ENCODE assay signal across 26 mouse cellular contexts in genomic region chr17:12606634-12607033, GRCm38 (mm10). TPM values are rescaled to one million over a fixed set of nuclear protein-coding genes. Genes with fewer than 3 reads are reported as not detected.
DNase-seq lines count a peak whose midpoint lies in the region; ATAC-seq and TF ChIP-seq lines count a peak whose summit lies in the region.
"Had no signal": no experiment of that assay in that cellular context is flagged by ENCODE, and none has a peak within 500 bp of the region (broad histone marks: within the 10 kb centered on the region; RNA-seq: fewer than 3 reads in every experiment).

No protein-coding gene starts in this region.

- no peak for ATAC-seq in kidney, postnatal 0 days (replicated peaks; ENCODE audit: low FRiP score, low read depth)
- no peak for ATAC-seq in kidney, embryonic 14.5 days (ENCODE audit: low FRiP score, low TSS enrichment)
- ATAC-seq in megakaryocyte progenitor cell, adult 5-6 weeks (replicated peaks; ENCODE audit: poor library complexity): peak; percentile 66
- ATAC-seq: intestine, embryonic 16.5 days had no signal

- H3K36me3 ChIP-seq in kidney, postnatal 0 days (ENCODE audit: insufficient read depth, low read length): no peaks in the 10 kb centered on the region
- H3K36me3 ChIP-seq in kidney, embryonic 14.5 days (ENCODE audit: control insufficient read depth, insufficient read depth, low read length): no peaks in the 10 kb centered on the region
- no peaks in the 10 kb centered on the region for H3K36me3 ChIP-seq in hindbrain, embryonic 10.5 days
- H3K36me3 ChIP-seq: forebrain, embryonic 12.5 days; G1E; limb, embryonic 12.5 days; liver, embryonic 13.5 days; neural tube, embryonic 15.5 days had no signal

- no peaks in the 10 kb centered on the region for H3K4me1 ChIP-seq in kidney, postnatal 0 days (replicated peaks; ENCODE audit: insufficient read depth, low read length)
- no peaks in the 10 kb centered on the region for H3K4me1 ChIP-seq in kidney, embryonic 14.5 days (ENCODE audit: control insufficient read depth, insufficient read depth, low read length)
- H3K4me1 ChIP-seq in hindbrain, embryonic 10.5 days (replicated peaks): no peaks in the 10 kb centered on the region
- H3K4me1 ChIP-seq: forebrain, embryonic 12.5 days; limb, embryonic 12.5 days; liver, embryonic 13.5 days; neural tube, embryonic 15.5 days had no signal

- 26% methylated on average over 1 of the region's 1 CpGs for WGBS in kidney, postnatal 0 days
- WGBS in kidney, embryonic 14.5 days: 23% methylated on average over 1 of the region's 1 CpGs
- 70% methylated on average over 1 of the region's 1 CpGs for WGBS in hindbrain, embryonic 10.5 days

- H3K27ac ChIP-seq in kidney, postnatal 0 days: no peak overlapping the region
- H3K27ac ChIP-seq in kidney, embryonic 14.5 days (ENCODE audit: low read depth, low read length): no peak overlapping the region
- H3K27ac ChIP-seq in hindbrain, embryonic 10.5 days: no peak overlapping the region
- H3K27ac ChIP-seq: forebrain, embryonic 12.5 days; hindbrain, embryonic 14.5 days; limb, embryonic 12.5 days; liver, embryonic 13.5 days; neural tube, embryonic 15.5 days had no signal

- H3K9ac ChIP-seq in kidney, postnatal 0 days (ENCODE audit: low read depth, low read length): no peak overlapping the region
- H3K9ac ChIP-seq in kidney, embryonic 14.5 days (ENCODE audit: low read depth, low read length): no peak overlapping the region
- H3K9ac ChIP-seq: forebrain, embryonic 12.5 days; hindbrain, embryonic 14.5 days; limb, embryonic 12.5 days; liver, embryonic 13.5 days; neural tube, embryonic 15.5 days had no signal

- H3K4me3 ChIP-seq in kidney, postnatal 0 days (replicated peaks; ENCODE audit: low read depth, low read length): no peak overlapping the region
- H3K4me3 ChIP-seq in kidney, embryonic 14.5 days (ENCODE audit: low read length): no peak overlapping the region
- H3K4me3 ChIP-seq in hindbrain, embryonic 10.5 days: no peak overlapping the region
- H3K4me3 ChIP-seq: forebrain, embryonic 12.5 days; limb, embryonic 12.5 days; liver, embryonic 13.5 days; myocyte; neural tube, embryonic 15.5 days had no signal

- H3K9me3 ChIP-seq in kidney, postnatal 0 days (replicated peaks; ENCODE audit: low read length): no peaks in the 10 kb centered on the region
- H3K9me3 ChIP-seq in kidney, embryonic 14.5 days (ENCODE audit: control insufficient read depth, low read length): no peaks in the 10 kb centered on the region
- no peaks in the 10 kb centered on the region for H3K9me3 ChIP-seq in hindbrain, embryonic 10.5 days
- H3K9me3 ChIP-seq: forebrain, embryonic 12.5 days; G1E; limb, embryonic 12.5 days; liver, embryonic 13.5 days; neural tube, embryonic 15.5 days had no signal

- no peak overlapping the region for H3K4me2 ChIP-seq in kidney, postnatal 0 days (ENCODE audit: low read length)
- no peak overlapping the region for H3K4me2 ChIP-seq in kidney, embryonic 14.5 days (replicated peaks; ENCODE audit: low read depth, low read length)
- H3K4me2 ChIP-seq: forebrain, embryonic 12.5 days; heart, embryonic 11.5 days; hindbrain, embryonic 14.5 days; limb, embryonic 12.5 days; liver, embryonic 13.5 days; neural tube, embryonic 15.5 days had no signal

- DNase-seq in kidney, postnatal 0 days (ENCODE audit: low spot score): peak; percentile 25
- DNase-seq in 416B (ENCODE audit: low read depth): peak; percentile 11
- peak; percentile 59 for DNase-seq in CD4-positive, CD25-positive, alpha-beta regulatory T cell, adult 2 months (ENCODE audit: low read depth, low spot score)
- no peak for DNase-seq in hindbrain, embryonic 10.5 days (ENCODE audit: low spot score)
- no peak for DNase-seq in right cerebral cortex, adult 18-20 months
- DNase-seq: cerebellum, adult 2 months; cerebellum, postnatal 36 days; heart, postnatal 14 days; liver, embryonic 13.5 days; midbrain, embryonic 14.5 days; right cerebral cortex, postnatal 14 days; spleen, adult 18-20 months; thymus, postnatal 36 days had no signal

- no peaks in the 10 kb centered on the region for H3K27me3 ChIP-seq in kidney, postnatal 0 days (ENCODE audit: insufficient read depth, low read length)
- no peaks in the 10 kb centered on the region for H3K27me3 ChIP-seq in kidney, embryonic 14.5 days (ENCODE audit: control insufficient read depth, insufficient read depth, low read length)
- H3K27me3 ChIP-seq in hindbrain, embryonic 10.5 days (ENCODE audit: insufficient read depth, poor library complexity, severe bottlenecking): no peaks in the 10 kb centered on the region
- H3K27me3 ChIP-seq: forebrain, embryonic 12.5 days; limb, embryonic 12.5 days; liver, embryonic 13.5 days; neural tube, embryonic 15.5 days had no signal

- peak; percentile 13; the same call in 1 of the 2 replicates for TF ChIP-seq CTCF in kidney, postnatal 0 days (IDR thresholded peaks at IDR 0.05; ENCODE audit: low read depth)

RNA-seq across cellular contexts. Expression of gene Slc22a2, which starts 22.7 kb away (rescaled TPM):
- 55.6 and 65.6 TPM in 2 replicates for polyA plus RNA-seq in kidney, postnatal 0 days (2015; fragmentation: Nextera tagmentation; extraction: Ambion mirVana)
- polyA plus RNA-seq in kidney, embryonic 14.5 days (2014; fragmentation: Nextera tagmentation; extraction: Ambion mirVana): 0.23 and 1.8 TPM in 2 replicates
- total RNA-seq in megakaryocyte progenitor cell, adult 5-6 weeks (2015): not detected in 2 replicates
- not detected in 2 replicates for total RNA-seq in megakaryocyte progenitor cell, adult 5-6 weeks (2017)
- not detected in 2 replicates for polyA plus RNA-seq in hindbrain, embryonic 10.5 days (2016; fragmentation: Nextera tagmentation; extraction: Ambion mirVana)
- total RNA-seq: G1E; gastrocnemius, postnatal 25 days; heart, postnatal 14 days; megakaryocyte, adult 5-6 weeks had no signal
- polyA plus RNA-seq: embryonic facial prominence, embryonic 11.5 days; forebrain, embryonic 12.5 days; G1E; heart, embryonic 11.5 days; intestine, embryonic 16.5 days; limb, embryonic 12.5 days; liver, embryonic 13.5 days; myocyte had no signal

Comparison
In these comparisons a context has a peak if more than half of its experiments do, and no peak if none do; other contexts are left out.
1. RNA of gene Slc22a2, which starts 22.7 kb away (polyA plus RNA-seq): 55.6 to 65.6 TPM in kidney, postnatal 0 days; 0.23 to 1.8 TPM in kidney, embryonic 14.5 days and not detected in hindbrain, embryonic 10.5 days; every median in the first group is over 10 times any median in the second.
2. DNase-seq: peak in kidney, postnatal 0 days (single experiment), 416B (single experiment) and CD4-positive, CD25-positive, alpha-beta regulatory T cell, adult 2 months (single experiment); none in hindbrain, embryonic 10.5 days (single experiment) and right cerebral cortex, adult 18-20 months (single experiment).